Mouse (Mus musculus) central nervous system, embryonic 18 days (tissue): ENCODE measurements around the gene Rapgef5. TPM values are rescaled to one million over a fixed set of nuclear protein-coding genes. Genes with fewer than 3 reads are reported as not detected.

Experiments
- polyA plus RNA-seq: library from polyadenylated mRNA; depleted of rRNA; stranded (reverse); fragments of >200 nt; gene quantifications from 2 replicates; pipeline ENCODE4 v1.2.3, GENCODE M21; 2012; rRNA removed

Rapgef5 gene
- polyA plus RNA-seq: 49.4 and 51.3 TPM in 2 replicates

GRCm38 (mm10) chr12:117516179-117516578, at the start of gene Rapgef5:
TSS of gene Rapgef5 (plus strand) at chr12:117516479.

GRCm38 (mm10) chr12:117803989-117804388, 287.7 kb downstream of the Rapgef5 start, which contains the start of gene Cdca7l:
TSS of gene Cdca7l (plus strand) at chr12:117804289.

